Mouse (Mus musculus): ENCODE data around the gene Sesn3. TPM values are rescaled to one million over a fixed set of nuclear protein-coding genes. Genes with fewer than 3 reads are reported as not detected.

Gene Sesn3
- polyA plus RNA-seq, 1 experiment: 4.9 TPM

DNA sequence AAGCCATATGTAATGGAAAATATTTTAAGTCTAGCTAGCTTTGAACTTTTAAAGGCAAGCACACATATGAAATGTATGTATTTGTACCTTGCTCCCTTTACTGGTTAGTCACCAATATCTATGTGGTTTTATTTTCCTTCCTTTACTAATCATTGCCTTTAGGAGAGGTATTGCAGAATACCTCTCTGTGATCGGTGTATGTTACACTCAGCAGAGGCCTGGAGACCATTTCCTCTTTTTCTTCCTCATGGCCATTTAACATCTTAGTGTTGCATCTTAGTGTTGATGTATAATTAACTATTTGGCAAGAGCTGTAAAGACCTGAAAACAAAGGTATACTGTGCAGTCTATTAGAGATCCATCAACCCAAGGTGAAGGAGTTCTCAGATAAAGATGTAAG, 12.4 kb downstream of the Sesn3 start:
- H3ac ChIP-seq (ENCODE audit: control insufficient read depth, insufficient read length, low read depth): no peak overlapping the region
- H3K27me3 ChIP-seq (ENCODE audit: control insufficient read depth, insufficient read depth, insufficient read length): no peaks in the 10 kb centered on the region
- TF ChIP-seq MYOG (IDR thresholded peaks at IDR 0.05; ENCODE audit: control insufficient read depth, extremely low read depth, insufficient read length) (no peak), MAX (IDR thresholded peaks at IDR 0.05) (no peak), USF1 (IDR thresholded peaks at IDR 0.05; ENCODE audit: low read depth) (no peak), CEBPB (IDR thresholded peaks at IDR 0.05; ENCODE audit: low read depth) (no peak), CTCF (IDR thresholded peaks at IDR 0.05; ENCODE audit: control insufficient read depth, insufficient read depth, insufficient read length) (no peak), MYOD1 (IDR thresholded peaks at IDR 0.05; ENCODE audit: control insufficient read depth, insufficient read length, low read depth) (no peak), FOSL1 (IDR thresholded peaks at IDR 0.05; ENCODE audit: insufficient read depth, low read length, poor library complexity, severe bottlenecking) (no peak)

DNA sequence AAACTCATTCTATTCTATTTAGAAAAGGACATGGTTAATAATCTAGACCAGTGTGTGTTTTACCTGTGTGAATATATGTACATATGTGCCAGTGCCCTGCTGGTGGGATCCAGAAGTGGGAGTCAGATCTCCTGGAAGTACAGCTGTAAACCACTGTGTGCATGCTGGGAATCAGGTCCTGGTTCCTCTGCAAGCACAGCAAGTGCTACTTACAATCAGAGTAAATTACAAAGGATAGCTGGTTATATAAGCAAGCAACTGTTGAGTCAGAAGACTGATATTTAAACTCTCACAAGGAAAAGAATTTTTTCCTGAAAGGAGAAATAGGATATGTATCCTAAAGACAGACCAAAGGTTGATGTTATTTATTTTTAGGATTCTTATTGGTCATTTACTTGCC, 13.6 kb downstream of the Sesn3 start:
- H3K4me3 ChIP-seq (ENCODE audit: insufficient read depth, poor library complexity, severe bottlenecking): no peak overlapping the region
- H3ac ChIP-seq (ENCODE audit: control insufficient read depth, insufficient read length, low read depth): no peak overlapping the region
- no peaks in the 10 kb centered on the region for H3K36me3 ChIP-seq (ENCODE audit: control insufficient read depth, insufficient read depth)
- no peaks in the 10 kb centered on the region for H3K79me2 ChIP-seq (ENCODE audit: control insufficient read depth, insufficient read depth)
- no peaks in the 10 kb centered on the region for H3K79me3 ChIP-seq (ENCODE audit: low read depth)
- TF ChIP-seq MYOD1 (IDR thresholded peaks at IDR 0.05; ENCODE audit: control insufficient read depth, insufficient read length, low read depth) (no peak), FOSL1 (IDR thresholded peaks at IDR 0.05; ENCODE audit: insufficient read depth, low read length, poor library complexity, severe bottlenecking) (no peak), CEBPB (IDR thresholded peaks at IDR 0.05; ENCODE audit: low read depth) (no peak), CTCF (IDR thresholded peaks at IDR 0.05; ENCODE audit: control insufficient read depth, insufficient read depth, insufficient read length) (no peak), MYOG (IDR thresholded peaks at IDR 0.05; ENCODE audit: control insufficient read depth, extremely low read depth, insufficient read length) (no peak), USF1 (IDR thresholded peaks at IDR 0.05; ENCODE audit: low read depth) (no peak), MAX (IDR thresholded peaks at IDR 0.05) (no peak)
- no peaks in the 10 kb centered on the region for H3K27me3 ChIP-seq (ENCODE audit: control insufficient read depth, insufficient read depth, insufficient read length)

More for the DNA sequence above, 12.4 kb downstream of the Sesn3 start:
- no peak overlapping the region for H3K4me3 ChIP-seq (ENCODE audit: insufficient read depth, poor library complexity, severe bottlenecking)
- no peaks in the 10 kb centered on the region for H3K79me2 ChIP-seq (ENCODE audit: control insufficient read depth, insufficient read depth)
- H3K79me3 ChIP-seq (ENCODE audit: low read depth): no peaks in the 10 kb centered on the region
- H3K36me3 ChIP-seq (ENCODE audit: control insufficient read depth, insufficient read depth): no peaks in the 10 kb centered on the region

DNA sequence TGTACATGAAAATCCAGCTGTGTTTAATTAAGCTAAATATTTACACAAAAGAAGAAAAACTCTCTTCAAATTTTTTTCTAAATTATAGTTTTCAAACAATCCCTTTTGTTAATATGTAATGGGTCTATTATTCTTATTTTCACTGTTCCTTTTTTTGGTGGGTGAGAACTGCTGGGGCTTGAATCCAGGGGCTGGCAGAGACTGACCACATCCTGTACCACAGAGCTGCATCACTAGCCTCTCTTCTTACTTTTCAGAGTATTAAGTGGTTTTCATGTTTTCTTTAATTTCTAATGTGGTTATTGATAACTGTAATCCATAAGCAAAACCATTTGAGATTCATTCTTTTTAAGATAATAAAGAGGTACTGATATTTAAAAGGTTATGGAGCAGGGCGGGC, 19.0 kb downstream of the Sesn3 start:
- TF ChIP-seq CEBPB (IDR thresholded peaks at IDR 0.05; ENCODE audit: low read depth): no peak
- no peak for TF ChIP-seq CTCF (IDR thresholded peaks at IDR 0.05; ENCODE audit: control insufficient read depth, insufficient read depth, insufficient read length)
- no peak for TF ChIP-seq FOSL1 (IDR thresholded peaks at IDR 0.05; ENCODE audit: insufficient read depth, low read length, poor library complexity, severe bottlenecking)
- TF ChIP-seq MAX (IDR thresholded peaks at IDR 0.05): no peak
- TF ChIP-seq MYOG (IDR thresholded peaks at IDR 0.05; ENCODE audit: control insufficient read depth, extremely low read depth, insufficient read length): no peak
- TF ChIP-seq USF1 (IDR thresholded peaks at IDR 0.05; ENCODE audit: low read depth): no peak
- TF ChIP-seq MYOD1 (IDR thresholded peaks at IDR 0.05; ENCODE audit: control insufficient read depth, insufficient read length, low read depth): no peak
- H3K27me3 ChIP-seq (ENCODE audit: control insufficient read depth, insufficient read depth, insufficient read length): no peaks in the 10 kb centered on the region
- H3K36me3 ChIP-seq (ENCODE audit: control insufficient read depth, insufficient read depth): no peaks in the 10 kb centered on the region
- H3ac ChIP-seq (ENCODE audit: control insufficient read depth, insufficient read length, low read depth): no peak overlapping the region
- H3K4me3 ChIP-seq (ENCODE audit: insufficient read depth, poor library complexity, severe bottlenecking): no peak overlapping the region
- no peaks in the 10 kb centered on the region for H3K79me2 ChIP-seq (ENCODE audit: control insufficient read depth, insufficient read depth)
- no peaks in the 10 kb centered on the region for H3K79me3 ChIP-seq (ENCODE audit: low read depth)

DNA sequence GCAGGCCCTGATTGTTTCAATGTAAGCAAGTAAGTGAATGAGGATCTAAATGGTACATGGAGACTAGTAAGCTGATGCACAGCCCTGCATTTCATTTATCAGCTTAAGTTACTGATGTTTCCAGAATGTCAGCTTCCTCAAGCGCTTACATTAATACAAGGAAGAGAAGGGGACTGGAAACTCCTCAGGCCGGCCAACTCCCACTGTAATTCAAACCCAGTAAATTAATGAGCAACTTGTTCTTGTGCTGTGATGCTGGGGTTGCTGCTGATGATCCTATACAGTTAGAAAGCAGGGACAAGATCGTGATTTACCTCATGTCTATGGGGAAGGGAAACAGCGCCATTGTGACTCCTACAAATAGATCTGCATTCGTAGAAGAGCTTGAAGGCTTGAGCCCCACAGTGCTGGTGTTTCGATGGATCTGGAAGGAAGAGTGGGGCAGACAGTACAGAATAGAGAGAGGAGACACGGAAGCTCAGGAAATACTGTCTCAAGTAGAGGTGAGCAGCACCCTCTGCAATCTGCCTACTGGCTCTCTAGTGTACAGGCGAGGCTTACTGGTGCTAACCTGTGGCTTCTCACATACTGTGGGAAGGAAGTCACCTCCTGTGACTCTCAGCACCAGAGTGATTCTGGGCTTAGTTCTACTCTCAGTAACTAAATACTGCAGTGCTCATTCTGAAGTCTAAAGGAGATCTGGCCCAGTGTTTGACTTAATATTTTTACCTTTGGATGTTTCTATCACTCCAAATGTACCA, 21.0 kb downstream of the Sesn3 start:
- TF ChIP-seq CTCF (IDR thresholded peaks at IDR 0.05; ENCODE audit: control insufficient read depth, insufficient read depth, insufficient read length): no peak
- TF ChIP-seq MYOD1 (IDR thresholded peaks at IDR 0.05; ENCODE audit: control insufficient read depth, insufficient read length, low read depth): no peak
- no peak for TF ChIP-seq CEBPB (IDR thresholded peaks at IDR 0.05; ENCODE audit: low read depth)
- TF ChIP-seq MAX (IDR thresholded peaks at IDR 0.05): no peak
- no peak for TF ChIP-seq USF1 (IDR thresholded peaks at IDR 0.05; ENCODE audit: low read depth)
- TF ChIP-seq MYOG (IDR thresholded peaks at IDR 0.05; ENCODE audit: control insufficient read depth, extremely low read depth, insufficient read length): no peak
- no peak for TF ChIP-seq FOSL1 (IDR thresholded peaks at IDR 0.05; ENCODE audit: insufficient read depth, low read length, poor library complexity, severe bottlenecking)
- no peaks in the 10 kb centered on the region for H3K79me2 ChIP-seq (ENCODE audit: control insufficient read depth, insufficient read depth)
- no peaks in the 10 kb centered on the region for H3K79me3 ChIP-seq (ENCODE audit: low read depth)
- H3K4me3 ChIP-seq (ENCODE audit: insufficient read depth, poor library complexity, severe bottlenecking): no peak overlapping the region
- no peaks in the 10 kb centered on the region for H3K36me3 ChIP-seq (ENCODE audit: control insufficient read depth, insufficient read depth)
- no peak overlapping the region for H3ac ChIP-seq (ENCODE audit: control insufficient read depth, insufficient read length, low read depth)
- no peaks in the 10 kb centered on the region for H3K27me3 ChIP-seq (ENCODE audit: control insufficient read depth, insufficient read depth, insufficient read length)

DNA sequence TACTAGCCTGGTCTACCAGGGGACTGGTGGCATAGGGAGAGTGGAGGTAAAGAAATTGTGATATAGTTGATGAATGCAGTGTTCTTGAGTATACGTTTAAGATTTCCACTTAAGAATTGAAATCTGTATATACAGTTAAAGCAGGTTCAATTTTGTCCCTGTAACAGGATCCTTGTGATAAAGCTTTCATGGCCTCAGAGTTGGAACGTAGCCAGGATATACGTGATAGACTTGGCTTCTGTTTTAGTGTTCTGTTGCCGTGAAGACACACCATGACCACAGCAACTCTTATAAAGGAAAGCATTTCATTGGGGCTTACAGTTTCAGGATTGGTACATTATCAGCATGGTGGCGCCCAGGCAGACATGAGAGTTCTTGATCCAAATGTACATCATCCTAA, 22.3 kb downstream of the Sesn3 start:
- H3K79me2 ChIP-seq (ENCODE audit: control insufficient read depth, insufficient read depth): no peaks in the 10 kb centered on the region
- no peaks in the 10 kb centered on the region for H3K27me3 ChIP-seq (ENCODE audit: control insufficient read depth, insufficient read depth, insufficient read length)
- H3K36me3 ChIP-seq (ENCODE audit: control insufficient read depth, insufficient read depth): no peaks in the 10 kb centered on the region
- H3ac ChIP-seq (ENCODE audit: control insufficient read depth, insufficient read length, low read depth): no peak overlapping the region
- no peak overlapping the region for H3K4me3 ChIP-seq (ENCODE audit: insufficient read depth, poor library complexity, severe bottlenecking)
- H3K79me3 ChIP-seq (ENCODE audit: low read depth): no peaks in the 10 kb centered on the region
- no peak for TF ChIP-seq MYOD1 (IDR thresholded peaks at IDR 0.05; ENCODE audit: control insufficient read depth, insufficient read length, low read depth)
- no peak for TF ChIP-seq CEBPB (IDR thresholded peaks at IDR 0.05; ENCODE audit: low read depth)
- no peak for TF ChIP-seq CTCF (IDR thresholded peaks at IDR 0.05; ENCODE audit: control insufficient read depth, insufficient read depth, insufficient read length)
- no peak for TF ChIP-seq FOSL1 (IDR thresholded peaks at IDR 0.05; ENCODE audit: insufficient read depth, low read length, poor library complexity, severe bottlenecking)
- TF ChIP-seq MYOG (IDR thresholded peaks at IDR 0.05; ENCODE audit: control insufficient read depth, extremely low read depth, insufficient read length): no peak
- no peak for TF ChIP-seq MAX (IDR thresholded peaks at IDR 0.05)
- TF ChIP-seq USF1 (IDR thresholded peaks at IDR 0.05; ENCODE audit: low read depth): no peak

Measured in C2C12 (cell line).